Comparison of ENCODE assay signal across 31 mouse cellular contexts in genomic region chr3:136736021-136736420, GRCm38 (mm10).
DNase-seq lines count a peak whose midpoint lies in the region; ATAC-seq and TF ChIP-seq lines count a peak whose summit lies in the region.
"Had no signal": no experiment of that assay in that cellular context is flagged by ENCODE, and none has a peak within 500 bp of the region (broad histone marks: within the 10 kb centered on the region; RNA-seq: fewer than 3 reads in every experiment).

No protein-coding gene starts in this region.

- no peak for ATAC-seq in liver, postnatal 0 days
- ATAC-seq in megakaryocyte-erythroid progenitor cell, adult 5-6 weeks (replicated peaks; ENCODE audit: low FRiP score, low TSS enrichment, poor library complexity, severe bottlenecking) = no peak
- ATAC-seq: forebrain, embryonic 14.5 days; forebrain, postnatal 0 days; hindbrain, embryonic 16.5 days; intestine, embryonic 15.5 days had no signal

- WGBS in liver, postnatal 0 days (ENCODE audit: insufficient replicate concordance) = 58% methylated on average over 1 of the region's 1 CpGs
- 24% methylated on average over 1 of the region's 1 CpGs for WGBS in heart, embryonic 10.5 days
- WGBS in thymus, adult 2 months = 84% methylated on average over 1 of the region's 1 CpGs

- no peaks in the 10 kb centered on the region for H3K27me3 ChIP-seq in liver, postnatal 0 days (ENCODE audit: insufficient read depth, low read length)
- H3K27me3 ChIP-seq in heart, embryonic 10.5 days (ENCODE audit: insufficient read depth, poor library complexity, severe bottlenecking) = no peaks in the 10 kb centered on the region
- no peaks in the 10 kb centered on the region for H3K27me3 ChIP-seq in thymus, adult 2 months (ENCODE audit: control insufficient read depth, insufficient read depth, low read length)
- H3K27me3 ChIP-seq: CH12.LX; embryonic facial prominence, embryonic 15.5 days; heart, embryonic 12.5 days; heart, embryonic 15.5 days; hindbrain, embryonic 13.5 days; intestine, embryonic 15.5 days had no signal

- no peak overlapping the region for H3K9ac ChIP-seq in liver, postnatal 0 days (replicated peaks)
- H3K9ac ChIP-seq: embryonic facial prominence, embryonic 15.5 days; forebrain, postnatal 0 days; heart, embryonic 12.5 days; heart, embryonic 15.5 days; hindbrain, embryonic 13.5 days; intestine, embryonic 15.5 days had no signal

- no peak overlapping the region for H3K4me2 ChIP-seq in liver, postnatal 0 days (ENCODE audit: low read depth, low read length)
- H3K4me2 ChIP-seq: embryonic facial prominence, embryonic 15.5 days; heart, embryonic 12.5 days; heart, embryonic 15.5 days; hindbrain, embryonic 13.5 days; intestine, embryonic 15.5 days had no signal

- no peak for DNase-seq in liver, postnatal 0 days
- DNase-seq in liver = no peak
- peak; percentile 35 for DNase-seq in 3134 (ENCODE audit: extremely low read depth, insufficient read length, low spot score)
- peak; percentile 50 for DNase-seq in 416B (ENCODE audit: low read depth)
- peak; percentile 50 for DNase-seq in R1 (ENCODE audit: low read depth, low spot score)
- DNase-seq in heart, embryonic 10.5 days (ENCODE audit: low spot score) = no peak
- no peak for DNase-seq in thymus, adult 2 months
- DNase-seq: adrenal gland, adult 2 months; adrenal gland, postnatal 14 days; B cell, adult 2 months; cerebellum, adult 11 months; cerebellum, adult 2 months; cerebellum, adult 9-11 months; cerebellum, postnatal 25 days; forebrain, postnatal 0 days; gastrocnemius, adult 2 months; gastrocnemius, postnatal 14 days; heart, adult 11 months; heart, postnatal 10 days; heart, postnatal 36 days had no signal

- no peaks in the 10 kb centered on the region for H3K36me3 ChIP-seq in liver, postnatal 0 days (replicated peaks; ENCODE audit: insufficient read depth, low read length)
- no peaks in the 10 kb centered on the region for H3K36me3 ChIP-seq in heart, embryonic 10.5 days
- no peaks in the 10 kb centered on the region for H3K36me3 ChIP-seq in thymus, adult 2 months (ENCODE audit: control insufficient read depth, insufficient read depth, low read length)
- H3K36me3 ChIP-seq: embryonic facial prominence, embryonic 15.5 days; heart, embryonic 12.5 days; heart, embryonic 15.5 days; hindbrain, embryonic 10.5 days; hindbrain, embryonic 13.5 days; intestine, embryonic 15.5 days had no signal

- TF ChIP-seq CTCF in liver, postnatal 0 days (IDR thresholded peaks at IDR 0.05; ENCODE audit: low read depth) = no peak
- no peak for TF ChIP-seq CTCF in thymus, adult 2 months (IDR thresholded peaks at IDR 0.05; ENCODE audit: borderline replicate concordance, control insufficient read depth, extremely low read depth, insufficient read depth, low read length, poor library complexity)

- H3K4me3 ChIP-seq in liver, postnatal 0 days (ENCODE audit: low read depth, low read length) = no peak overlapping the region
- H3K4me3 ChIP-seq in heart, embryonic 10.5 days = no peak overlapping the region
- no peak overlapping the region for H3K4me3 ChIP-seq in thymus, adult 2 months (ENCODE audit: control insufficient read depth, insufficient read depth, low read length)
- H3K4me3 ChIP-seq: embryonic facial prominence, embryonic 15.5 days; gastrocnemius, adult 2 months; heart, embryonic 12.5 days; heart, embryonic 15.5 days; hindbrain, embryonic 10.5 days; hindbrain, embryonic 13.5 days; intestine, embryonic 15.5 days had no signal

- H3K9me3 ChIP-seq in liver, postnatal 0 days (ENCODE audit: low read length) = no peaks in the 10 kb centered on the region
- H3K9me3 ChIP-seq in heart, embryonic 10.5 days = no peaks in the 10 kb centered on the region
- H3K9me3 ChIP-seq: embryonic facial prominence, embryonic 15.5 days; G1E; heart, embryonic 12.5 days; heart, embryonic 15.5 days; hindbrain, embryonic 10.5 days; hindbrain, embryonic 13.5 days; intestine, embryonic 15.5 days had no signal

- peak overlapping the region; percentile 57; the same call in 1 of the 2 replicates for H3K27ac ChIP-seq in liver, postnatal 0 days (ENCODE audit: low read depth)
- H3K27ac ChIP-seq in heart, embryonic 10.5 days = no peak overlapping the region
- H3K27ac ChIP-seq in thymus, adult 2 months (ENCODE audit: control insufficient read depth, insufficient read depth, low read length) = no peak overlapping the region
- H3K27ac ChIP-seq: embryonic facial prominence, embryonic 15.5 days; gastrocnemius, adult 2 months; heart, embryonic 15.5 days; hindbrain, embryonic 10.5 days; hindbrain, embryonic 13.5 days; intestine, embryonic 15.5 days had no signal

- peaks cover 13% of the 10 kb centered on the region for H3K4me1 ChIP-seq in liver, postnatal 0 days (ENCODE audit: insufficient read depth)
- peaks cover 3% of the 10 kb centered on the region for H3K4me1 ChIP-seq in heart, embryonic 10.5 days
- H3K4me1 ChIP-seq in thymus, adult 2 months (replicated peaks; ENCODE audit: control insufficient read depth, insufficient read depth, low read length) = no peaks in the 10 kb centered on the region
- H3K4me1 ChIP-seq: embryonic facial prominence, embryonic 15.5 days; heart, embryonic 15.5 days; intestine, embryonic 15.5 days had no signal

- no peak for TF ChIP-seq POLR2A in thymus, adult 2 months (IDR thresholded peaks at IDR 0.05; ENCODE audit: control insufficient read depth, extremely low read depth, insufficient read depth, low read length, poor library complexity)

- TF ChIP-seq EP300 in liver, postnatal 0 days (IDR thresholded peaks at IDR 0.05; ENCODE audit: low read depth) = no peak

Comparison
In these comparisons a context has a peak if more than half of its experiments do, and no peak if none do; other contexts are left out.
1. DNase-seq: peak in 3134 (single experiment), 416B (single experiment) and R1 (single experiment); none in liver, postnatal 0 days (single experiment), liver (single experiment), heart, embryonic 10.5 days (single experiment) and thymus, adult 2 months (single experiment).